Mouse (Mus musculus) forebrain, embryonic 10.5 days (tissue): ENCODE data around the gene Gucy1b2. TPM values are rescaled to one million over a fixed set of nuclear protein-coding genes. Genes with fewer than 3 reads are reported as not detected.

ENCODE experiments used
- DNase-seq: peaks from one replicate; pipeline ENCODE4 v3.0.0-alpha.2; 2017; ENCODE audit warnings: low spot score; ENCODE audit errors: extremely low spot score
- H3K27ac ChIP-seq: fragments of 300-500 bp; sonication (generic); 2 replicates; pipeline ENCODE4 v1.5.1; 2016; ENCODE audit warnings: mild to moderate bottlenecking
- H3K27me3 ChIP-seq: fragments of 300-500 bp; sonication (generic); 2 replicates; pipeline ENCODE4 v1.6.1; 2016; ENCODE audit warnings: mild to moderate bottlenecking; ENCODE audit not compliant: poor library complexity, severe bottlenecking
- H3K36me3 ChIP-seq: fragments of 300-500 bp; sonication (generic); replicated peaks from 2 replicates; pipeline ENCODE4 v1.6.1; 2016; ENCODE audit warnings: mild to moderate bottlenecking, moderate library complexity
- H3K4me1 ChIP-seq: fragments of 300-500 bp; sonication (generic); 2 replicates; pipeline ENCODE4 v1.6.1; 2016
- H3K4me3 ChIP-seq: fragments of 300-500 bp; sonication (generic); 2 replicates; pipeline ENCODE4 v1.5.1; 2016; ENCODE audit warnings: mild to moderate bottlenecking, moderate library complexity
- H3K9me3 ChIP-seq: fragments of 300-500 bp; sonication (generic); 2 replicates; pipeline ENCODE4 v1.6.1; 2016; ENCODE audit warnings: mild to moderate bottlenecking, moderate library complexity
- WGBS: fragments of 180-500 bp; shearing (Covaris S2); methylation state at CpG from one replicate; pipeline ENCODE4 v1.1.7; 2016; 5-methylcytosine and 5-hydroxymethylcytosine counted together
- polyA plus RNA-seq: library from polyadenylated mRNA; unstranded; fragments of >200 nt; fragmentation: Nextera tagmentation; extraction: Ambion mirVana; gene quantifications from 2 replicates; pipeline ENCODE4 v1.2.1, GENCODE M21; 2016

Gene Gucy1b2
- polyA plus RNA-seq, result 0.06 TPM in 1 of 2 replicates, not detected in the other

GRCm38 (mm10) chr14:62456239-62456747, at the start of gene Gucy1b2:
Gene Gucy1b2 (minus strand): TSS chr14:62456289.
- Histone ChIP-seq H3K9me3 (no peaks in the 10 kb centered on the region), H3K4me3 (no peak within 1 kb of the TSS), H3K27me3 (no peaks in the 10 kb centered on the region), H3K4me1 (peaks cover 8% of the 10 kb centered on the region; the same call in 1 of the 2 replicates), H3K36me3 (no peaks in the 10 kb centered on the region), H3K27ac (no peak within 1 kb of the TSS)
- no peak for DNase-seq
- WGBS, result 77% methylated on average over 9 of the region's 9 CpGs

- H3K4me3 ChIP-seq, result no peak overlapping the region
- 88% methylated on average over 7 of the region's 7 CpGs for WGBS
- H3K27ac ChIP-seq, result no peak overlapping the region
- no peak for DNase-seq
- no peaks in the 10 kb centered on the region for H3K36me3 ChIP-seq
- H3K27me3 ChIP-seq, result no peaks in the 10 kb centered on the region
- no peaks in the 10 kb centered on the region for H3K4me1 ChIP-seq
- no peaks in the 10 kb centered on the region for H3K9me3 ChIP-seq
These were observed 41.3 kb upstream of the Gucy1b2 start for GRCm38 (mm10) chr14:62497391-62497790.

- Histone ChIP-seq H3K27ac (no peak overlapping the region), H3K9me3 (no peaks in the 10 kb centered on the region), H3K4me3 (no peak overlapping the region), H3K27me3 (no peaks in the 10 kb centered on the region), H3K4me1 (no peaks in the 10 kb centered on the region), H3K36me3 (no peaks in the 10 kb centered on the region)
- WGBS, result 72% methylated on average over 1 of the region's 1 CpGs
- DNase-seq, result no peak
These were observed 40.4 kb upstream of the Gucy1b2 start for GRCm38 (mm10) chr14:62496501-62496900.

- DNase-seq, result no peak
- Histone ChIP-seq H3K9me3 (no peaks in the 10 kb centered on the region), H3K4me1 (no peaks in the 10 kb centered on the region), H3K4me3 (no peak overlapping the region), H3K36me3 (no peaks in the 10 kb centered on the region), H3K27ac (no peak overlapping the region), H3K27me3 (no peaks in the 10 kb centered on the region)
- 83% methylated on average over 5 of the region's 5 CpGs for WGBS
These were observed 37.4 kb upstream of the Gucy1b2 start for GRCm38 (mm10) chr14:62493456-62493855.

GRCm38 (mm10) chr14:62492196-62492850, 36.2 kb upstream of the Gucy1b2 start:
- no peak overlapping the region for H3K4me3 ChIP-seq
- DNase-seq, result peak; percentile 80
- H3K36me3 ChIP-seq, result no peaks in the 10 kb centered on the region
- no peaks in the 10 kb centered on the region for H3K27me3 ChIP-seq
- no peak overlapping the region for H3K27ac ChIP-seq
- no peaks in the 10 kb centered on the region for H3K9me3 ChIP-seq
- no peaks in the 10 kb centered on the region for H3K4me1 ChIP-seq
- WGBS, result 39% methylated on average over 16 of the region's 16 CpGs

GRCm38 (mm10) chr14:62488270-62488669, 32.2 kb upstream of the Gucy1b2 start:
- Histone ChIP-seq H3K27ac (no peak overlapping the region), H3K4me1 (no peaks in the 10 kb centered on the region), H3K4me3 (no peak overlapping the region), H3K27me3 (no peaks in the 10 kb centered on the region), H3K36me3 (no peaks in the 10 kb centered on the region), H3K9me3 (no peaks in the 10 kb centered on the region)
- WGBS, result 87% methylated on average over 7 of the region's 7 CpGs
- no peak for DNase-seq

- no peak for DNase-seq
- H3K4me1 ChIP-seq, result no peaks in the 10 kb centered on the region
- H3K4me3 ChIP-seq, result no peak overlapping the region
- H3K27me3 ChIP-seq, result 0 out of 2 replicates have a peak, but pooled peaks cover 4% of the 10 kb centered on the region
- H3K36me3 ChIP-seq, result no peaks in the 10 kb centered on the region
- H3K27ac ChIP-seq, result no peak overlapping the region
- H3K9me3 ChIP-seq, result no peaks in the 10 kb centered on the region
- WGBS, result 58% methylated on average over 8 of the region's 8 CpGs
These were observed 25.3 kb upstream of the Gucy1b2 start for GRCm38 (mm10) chr14:62481381-62481780.

GRCm38 (mm10) chr14:62479395-62479794, 23.3 kb upstream of the Gucy1b2 start:
- Histone ChIP-seq H3K27me3 (0 out of 2 replicates have a peak, but pooled peaks cover 4% of the 10 kb centered on the region), H3K4me1 (no peaks in the 10 kb centered on the region), H3K9me3 (no peaks in the 10 kb centered on the region), H3K4me3 (no peak overlapping the region), H3K36me3 (no peaks in the 10 kb centered on the region), H3K27ac (no peak overlapping the region)
- no peak for DNase-seq
- WGBS, result 73% methylated on average over 6 of the region's 6 CpGs

- H3K27ac ChIP-seq, result no peak overlapping the region
- H3K36me3 ChIP-seq, result no peaks in the 10 kb centered on the region
- no peak for DNase-seq
- 0 out of 2 replicates have a peak, but pooled peaks cover 6% of the 10 kb centered on the region for H3K4me1 ChIP-seq
- no peak overlapping the region for H3K4me3 ChIP-seq
- 30% methylated on average over 1 of the region's 1 CpGs for WGBS
- H3K27me3 ChIP-seq, result no peaks in the 10 kb centered on the region
- no peaks in the 10 kb centered on the region for H3K9me3 ChIP-seq
These were observed 18.4 kb upstream of the Gucy1b2 start for GRCm38 (mm10) chr14:62474481-62474880.

GRCm38 (mm10) chr14:62472061-62472460, 16.0 kb upstream of the Gucy1b2 start:
- Histone ChIP-seq H3K9me3 (no peaks in the 10 kb centered on the region), H3K4me3 (no peak overlapping the region), H3K27ac (no peak overlapping the region), H3K27me3 (no peaks in the 10 kb centered on the region), H3K4me1 (0 out of 2 replicates have a peak, but pooled peaks cover 6% of the 10 kb centered on the region), H3K36me3 (no peaks in the 10 kb centered on the region)
- no peak for DNase-seq
- 83% methylated on average over 2 of the region's 2 CpGs for WGBS

- Histone ChIP-seq H3K27me3 (peaks cover 12% of the 10 kb centered on the region; the same call in 1 of the 2 replicates), H3K4me1 (peaks cover 19% of the 10 kb centered on the region), H3K27ac (no peak overlapping the region), H3K4me3 (no peak overlapping the region), H3K36me3 (no peaks in the 10 kb centered on the region), H3K9me3 (no peaks in the 10 kb centered on the region)
- 95% methylated on average over 5 of the region's 5 CpGs for WGBS
- no peak for DNase-seq
These were observed 12.7 kb upstream of the Gucy1b2 start for GRCm38 (mm10) chr14:62468753-62469125.

GRCm38 (mm10) chr14:62468119-62468752, 12.1 kb upstream of the Gucy1b2 start:
- H3K4me3 ChIP-seq, result no peak overlapping the region
- no peak overlapping the region for H3K27ac ChIP-seq
- peaks cover 17% of the 10 kb centered on the region; the same call in 1 of the 2 replicates for H3K27me3 ChIP-seq
- no peak for DNase-seq
- H3K9me3 ChIP-seq, result no peaks in the 10 kb centered on the region
- peaks cover 19% of the 10 kb centered on the region for H3K4me1 ChIP-seq
- no peaks in the 10 kb centered on the region for H3K36me3 ChIP-seq
- whole genome bisulfite sequencing, result 83% methylated on average over 6 of the region's 6 CpGs

GRCm38 (mm10) chr14:62464966-62465365, 8.9 kb upstream of the Gucy1b2 start:
- Histone ChIP-seq H3K4me1 (peaks cover 12% of the 10 kb centered on the region), H3K4me3 (peak overlapping the region; percentile 11; the same call in 1 of the 2 replicates), H3K36me3 (no peaks in the 10 kb centered on the region), H3K27ac (no peak overlapping the region), H3K27me3 (peaks cover 18% of the 10 kb centered on the region; the same call in 1 of the 2 replicates), H3K9me3 (0 out of 2 replicates have a peak, but pooled peaks cover 3% of the 10 kb centered on the region)
- DNase-seq, result no peak
- WGBS, result 18% methylated on average over 9 of the region's 9 CpGs
